Mouse (Mus musculus) heart, embryonic 10.5 days (tissue): ENCODE measurements at regions not wholly inside any gene's neighbourhood (a gene's known extent, or its start where the extent isn't known, plus 50 kb on each side); places are given as distances from the start of the nearest gene placed in this dataset.
A peak's percentile ranks its signal among the peaks of the same experiment; 100 is the strongest.

ENCODE experiments used
- DNase-seq: peaks from one replicate; pipeline ENCODE4 v3.0.0-alpha.2; 2017; ENCODE audit warnings: low spot score
- H3K27ac ChIP-seq: fragments of 300-500 bp; sonication (generic); 2 replicates; pipeline ENCODE4 v1.5.1; 2016; ENCODE audit warnings: mild to moderate bottlenecking
- H3K27me3 ChIP-seq: fragments of 300-500 bp; sonication (generic); 2 replicates; pipeline ENCODE4 v1.6.1; 2016; ENCODE audit warnings: mild to moderate bottlenecking; ENCODE audit not compliant: poor library complexity, insufficient read depth, severe bottlenecking
- H3K36me3 ChIP-seq: fragments of 300-500 bp; sonication (generic); 2 replicates; pipeline ENCODE4 v1.6.1; 2016; ENCODE audit warnings: mild to moderate bottlenecking, moderate library complexity
- H3K4me1 ChIP-seq: fragments of 300-500 bp; sonication (generic); 2 replicates; pipeline ENCODE4 v1.6.1; 2016; ENCODE audit warnings: mild to moderate bottlenecking
- H3K4me3 ChIP-seq: fragments of 300-500 bp; sonication (generic); 2 replicates; pipeline ENCODE4 v1.5.1; 2016; ENCODE audit warnings: mild to moderate bottlenecking, moderate library complexity
- H3K9me3 ChIP-seq: fragments of 300-500 bp; sonication (generic); 2 replicates; pipeline ENCODE4 v1.6.1; 2016; ENCODE audit warnings: mild to moderate bottlenecking, moderate library complexity
- WGBS: fragments of 180-500 bp; shearing (Covaris S2); methylation state at CpG from one replicate; pipeline ENCODE4 v1.1.7; 2016; 5-methylcytosine and 5-hydroxymethylcytosine counted together

DNA sequence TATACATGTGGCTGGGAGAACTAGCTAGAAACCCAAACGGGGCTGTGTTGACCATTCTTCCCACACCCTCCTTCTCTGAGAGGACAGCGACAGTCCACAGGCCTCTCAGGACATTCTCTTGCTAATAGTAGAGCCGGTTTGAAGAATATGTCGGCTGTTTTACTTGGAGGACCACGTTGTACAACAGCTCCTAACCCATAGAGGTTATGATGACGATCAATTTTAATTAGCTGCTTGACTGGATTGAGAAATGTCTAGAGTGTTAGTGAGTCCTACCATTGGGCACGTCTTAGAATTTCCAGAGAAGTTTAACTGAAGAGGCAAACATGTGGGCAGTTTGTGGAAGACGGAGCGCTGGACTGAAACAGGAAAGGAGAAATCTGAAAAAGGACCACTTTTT is 79.7 kb upstream of the Tmem132d start:
- H3K36me3 ChIP-seq, result no peaks in the 10 kb centered on the region
- H3K4me3 ChIP-seq, result no peak overlapping the region
- peaks cover 8% of the 10 kb centered on the region for H3K27me3 ChIP-seq
- H3K27ac ChIP-seq, result no peak overlapping the region
- no peak for DNase-seq
- 89% methylated on average over 9 of the region's 9 CpGs for WGBS
- no peaks in the 10 kb centered on the region for H3K9me3 ChIP-seq
- no peaks in the 10 kb centered on the region for H3K4me1 ChIP-seq

DNA sequence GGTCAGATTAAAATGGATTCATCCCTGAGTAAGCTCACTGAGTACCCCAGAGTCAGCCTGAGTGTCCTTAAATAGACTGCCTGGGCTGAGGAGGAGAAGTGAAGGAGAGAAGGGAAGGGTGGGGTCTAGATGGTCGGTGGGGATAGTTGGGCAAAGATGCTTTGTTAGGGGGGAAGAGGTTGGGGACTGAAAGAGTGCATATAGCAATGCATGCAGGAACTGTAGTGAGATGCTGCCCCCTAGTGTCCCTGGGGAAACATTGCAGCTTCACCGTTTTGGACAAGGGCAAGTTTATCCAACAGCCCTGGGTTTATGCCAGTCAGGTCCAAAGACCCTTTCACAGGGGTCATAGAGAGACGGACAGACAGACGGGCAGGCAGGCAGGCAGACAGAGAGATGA is 71.6 kb upstream of the Tmem132d start:
- Histone ChIP-seq H3K27ac (no peak overlapping the region), H3K36me3 (no peaks in the 10 kb centered on the region), H3K4me3 (no peak overlapping the region), H3K27me3 (no peaks in the 10 kb centered on the region), H3K9me3 (no peaks in the 10 kb centered on the region), H3K4me1 (no peaks in the 10 kb centered on the region)
- DNase-seq, result no peak
- WGBS, result 10% methylated on average over 4 of the region's 4 CpGs

GRCm38 (mm10) chr5:128499488-128499887 is 66.6 kb upstream of the Tmem132d start:
- Histone ChIP-seq H3K9me3 (no peaks in the 10 kb centered on the region; the same call in 1 of the 2 replicates), H3K4me1 (no peaks in the 10 kb centered on the region), H3K36me3 (no peaks in the 10 kb centered on the region), H3K27me3 (no peaks in the 10 kb centered on the region), H3K27ac (no peak overlapping the region), H3K4me3 (no peak overlapping the region)
- no peak for DNase-seq
- WGBS, result 45% methylated on average over 9 of the region's 9 CpGs

GRCm38 (mm10) chr5:128499033-128499432 is 66.2 kb upstream of the Tmem132d start:
- 48% methylated on average over 5 of the region's 5 CpGs for WGBS
- no peaks in the 10 kb centered on the region for H3K27me3 ChIP-seq
- no peaks in the 10 kb centered on the region for H3K4me1 ChIP-seq
- H3K9me3 ChIP-seq, result no peaks in the 10 kb centered on the region; the same call in 1 of the 2 replicates
- H3K4me3 ChIP-seq, result no peak overlapping the region
- DNase-seq, result no peak
- H3K36me3 ChIP-seq, result no peaks in the 10 kb centered on the region
- H3K27ac ChIP-seq, result no peak overlapping the region

DNA sequence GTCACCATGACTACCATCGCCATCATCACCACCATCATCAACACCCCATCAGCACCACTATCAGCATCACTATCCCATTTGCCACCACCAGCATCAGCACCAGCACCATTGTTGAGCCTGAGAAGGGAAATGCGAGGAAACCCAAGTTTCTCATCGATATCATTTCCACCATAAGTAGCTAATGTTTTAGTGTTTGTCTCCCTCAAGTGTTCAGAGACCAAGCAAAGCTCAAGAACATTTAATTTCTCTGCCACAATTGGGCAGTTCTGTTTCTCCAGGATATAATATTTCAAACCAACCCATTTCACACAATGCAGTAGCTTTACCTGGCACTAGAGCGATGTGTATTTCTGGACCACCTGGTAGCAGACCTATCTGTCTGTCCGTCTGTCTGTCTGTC is 59.7 kb upstream of the Tmem132d start:
- 85% methylated on average over 5 of the region's 5 CpGs for WGBS
- Histone ChIP-seq H3K4me1 (no peaks in the 10 kb centered on the region), H3K4me3 (no peak overlapping the region), H3K36me3 (no peaks in the 10 kb centered on the region), H3K27me3 (no peaks in the 10 kb centered on the region), H3K9me3 (peaks cover 4% of the 10 kb centered on the region), H3K27ac (no peak overlapping the region)
- DNase-seq, result no peak

- Histone ChIP-seq H3K9me3 (peaks cover 4% of the 10 kb centered on the region; the same call in 1 of the 2 replicates), H3K27ac (no peak overlapping the region), H3K27me3 (no peaks in the 10 kb centered on the region), H3K4me3 (no peak overlapping the region), H3K36me3 (no peaks in the 10 kb centered on the region), H3K4me1 (no peaks in the 10 kb centered on the region)
- DNase-seq, result no peak
- WGBS, result 29% methylated on average over 9 of the region's 9 CpGs
These were observed 58.3 kb upstream of the Tmem132d start for GRCm38 (mm10) chr5:128491155-128491554.

- no peaks in the 10 kb centered on the region for H3K36me3 ChIP-seq
- DNase-seq, result no peak
- peaks cover 4% of the 10 kb centered on the region; the same call in 1 of the 2 replicates for H3K9me3 ChIP-seq
- 75% methylated on average over 4 of the region's 4 CpGs for WGBS
- peaks cover 9% of the 10 kb centered on the region; the same call in 1 of the 2 replicates for H3K27me3 ChIP-seq
- no peaks in the 10 kb centered on the region for H3K4me1 ChIP-seq
- no peak overlapping the region for H3K4me3 ChIP-seq
- no peak overlapping the region for H3K27ac ChIP-seq
These were observed 56.1 kb upstream of the Tmem132d start for GRCm38 (mm10) chr5:128488872-128489580.

- Histone ChIP-seq H3K9me3 (peaks cover 4% of the 10 kb centered on the region; the same call in 1 of the 2 replicates), H3K36me3 (no peaks in the 10 kb centered on the region), H3K4me1 (peaks cover 10% of the 10 kb centered on the region; the same call in 1 of the 2 replicates), H3K4me3 (no peak overlapping the region), H3K27me3 (peaks cover 23% of the 10 kb centered on the region), H3K27ac (no peak overlapping the region)
- no peak for DNase-seq
- WGBS, result 66% methylated on average over 3 of the region's 3 CpGs
These were observed 54.5 kb upstream of the Tmem132d start for GRCm38 (mm10) chr5:128487371-128487770.

DNA sequence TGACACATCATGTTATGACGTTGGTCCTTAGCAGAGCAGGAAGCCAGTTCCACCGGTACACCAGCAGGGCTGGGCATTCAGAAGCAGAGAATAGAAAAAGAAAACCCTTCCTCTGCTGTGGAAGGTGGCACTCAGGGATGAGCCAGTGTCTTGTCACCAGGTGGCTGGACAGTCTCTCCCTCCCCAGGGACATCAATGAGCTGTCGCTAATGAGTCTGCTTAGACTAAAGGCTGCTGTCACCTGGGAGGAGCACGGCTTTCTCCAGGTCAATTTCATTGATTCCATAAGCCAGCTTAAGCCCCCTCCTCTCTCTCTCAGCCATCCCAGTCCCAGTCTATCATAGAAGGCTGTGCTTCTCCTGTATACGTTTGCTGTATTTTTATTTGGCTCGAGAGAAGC is 51.2 kb upstream of the Tmem132d start:
- 43% methylated on average over 6 of the region's 6 CpGs for WGBS
- Histone ChIP-seq H3K4me3 (no peak overlapping the region), H3K27ac (no peak overlapping the region), H3K4me1 (peaks cover 10% of the 10 kb centered on the region; the same call in 1 of the 2 replicates), H3K27me3 (peaks cover 30% of the 10 kb centered on the region), H3K36me3 (no peaks in the 10 kb centered on the region), H3K9me3 (no peaks in the 10 kb centered on the region)
- DNase-seq, result no peak

DNA sequence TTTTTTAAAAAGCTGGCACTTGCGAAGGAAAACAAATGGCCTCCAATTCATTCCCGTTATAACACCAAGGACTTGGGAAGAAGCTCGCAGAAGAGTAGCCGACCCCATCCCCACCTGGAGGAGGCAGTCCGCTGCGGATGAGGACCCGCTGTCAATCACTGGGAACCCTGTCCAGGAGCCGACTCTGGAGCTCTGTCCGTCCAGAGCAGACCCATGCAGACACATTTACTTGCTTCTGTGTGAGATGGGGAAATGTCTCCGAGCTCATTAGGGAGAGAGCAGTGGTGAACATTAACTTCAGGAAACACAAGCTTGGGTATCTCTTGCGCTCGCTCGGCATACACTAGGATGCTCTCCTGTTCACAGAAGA is 50.5 kb upstream of the Tmem132d start:
- DNase-seq, result no peak
- peaks cover 10% of the 10 kb centered on the region; the same call in 1 of the 2 replicates for H3K4me1 ChIP-seq
- peaks cover 30% of the 10 kb centered on the region for H3K27me3 ChIP-seq
- no peaks in the 10 kb centered on the region for H3K36me3 ChIP-seq
- no peak overlapping the region for H3K27ac ChIP-seq
- no peaks in the 10 kb centered on the region for H3K9me3 ChIP-seq
- H3K4me3 ChIP-seq, result no peak overlapping the region
- 9% methylated on average over 13 of the region's 13 CpGs for WGBS

GRCm38 (mm10) chr5:128482617-128483440 is 50.0 kb upstream of the Tmem132d start:
- H3K27me3 ChIP-seq, result peaks cover 30% of the 10 kb centered on the region
- peak overlapping the region; percentile 48 for H3K4me3 ChIP-seq
- H3K36me3 ChIP-seq, result no peaks in the 10 kb centered on the region
- WGBS, result 4% methylated on average over 20 of the region's 20 CpGs
- H3K9me3 ChIP-seq, result no peaks in the 10 kb centered on the region
- no peak for DNase-seq
- H3K27ac ChIP-seq, result no peak overlapping the region
- peaks cover 10% of the 10 kb centered on the region; the same call in 1 of the 2 replicates for H3K4me1 ChIP-seq
